Mouse (Mus musculus) embryonic facial prominence, embryonic 15.5 days (tissue): ENCODE results near the gene Arhgef25. TPM values are rescaled to one million over a fixed set of nuclear protein-coding genes. Genes with fewer than 3 reads are reported as not detected.

ENCODE experiments used
- ATAC-seq: fragments of 200-750 bp; cut with Nextera tagmentation; 2 replicates; pipeline ENCODE4 v1.8.0; 2017; ENCODE audit warnings: low read depth, moderate TSS enrichment; ENCODE audit not compliant: insufficient number of reproducible peaks, low FRiP score, low TSS enrichment
- H3K27ac ChIP-seq: fragments of 300-500 bp; sonication (generic); replicated peaks from 2 replicates; pipeline ENCODE4 v1.5.1; 2015; ENCODE audit warnings: mild to moderate bottlenecking, inconsistent platforms
- H3K27me3 ChIP-seq: fragments of 300-500 bp; sonication (generic); 2 replicates; pipeline ENCODE4 v1.6.1; 2015; ENCODE audit warnings: inconsistent platforms
- H3K36me3 ChIP-seq: fragments of 300-500 bp; sonication (generic); 2 replicates; pipeline ENCODE4 v1.6.1; 2015; ENCODE audit warnings: mild to moderate bottlenecking, inconsistent platforms
- H3K4me1 ChIP-seq: fragments of 300-500 bp; sonication (generic); 2 replicates; pipeline ENCODE4 v1.6.1; 2015; ENCODE audit warnings: inconsistent platforms
- H3K4me2 ChIP-seq: fragments of 300-500 bp; sonication (generic); replicated peaks from 2 replicates; pipeline ENCODE4 v1.6.1; 2015; ENCODE audit warnings: mild to moderate bottlenecking, inconsistent platforms
- H3K4me3 ChIP-seq: fragments of 300-500 bp; sonication (generic); replicated peaks from 2 replicates; pipeline ENCODE4 v1.5.1; 2015; ENCODE audit warnings: mild to moderate bottlenecking, inconsistent platforms
- H3K9ac ChIP-seq: fragments of 300-500 bp; sonication (generic); 2 replicates; pipeline ENCODE4 v1.6.1; 2015; ENCODE audit warnings: inconsistent platforms
- H3K9me3 ChIP-seq: fragments of 300-500 bp; sonication (generic); replicated peaks from 2 replicates; pipeline ENCODE4 v1.6.1; 2016; ENCODE audit warnings: inconsistent platforms
- WGBS: fragments of 180-500 bp; shearing (Covaris S2); methylation state at CpG from one replicate; pipeline ENCODE4 v1.1.7; 2015; 5-methylcytosine and 5-hydroxymethylcytosine counted together
- polyA plus RNA-seq: library from polyadenylated mRNA; unstranded; fragments of >200 nt; fragmentation: Nextera tagmentation; extraction: Ambion mirVana; gene quantifications from 2 replicates; pipeline ENCODE4 v1.2.1, GENCODE M21; 2015

Gene Arhgef25
- 116 TPM in 2 replicates for polyA plus RNA-seq

GRCm38 (mm10) chr10:127189651-127190381, at the start of gene Arhgef25:
Arhgef25 (minus strand) TSS chr10:127190083.
- H3K36me3 ChIP-seq = peaks cover 47% of the 10 kb centered on the region

GRCm38 (mm10) chr10:127238241-127238824, 48.5 kb upstream of the Arhgef25 start:
- Histone ChIP-seq H3K27ac (no peak overlapping the region), H3K9me3 (no peaks in the 10 kb centered on the region), H3K4me1 (peaks cover 9% of the 10 kb centered on the region), H3K27me3 (no peaks in the 10 kb centered on the region), H3K4me3 (no peak overlapping the region), H3K4me2 (no peak overlapping the region), H3K9ac (no peak overlapping the region), H3K36me3 (0 out of 2 replicates have a peak, but pooled peaks cover 4% of the 10 kb centered on the region)
- no peak for ATAC-seq
- WGBS = 71% methylated on average over 18 of the region's 18 CpGs

More at GRCm38 (mm10) chr10:127189651-127190381, at the start of gene Arhgef25:
- peak within 1 kb of the TSS; percentile 74 for H3K9ac ChIP-seq
- H3K27me3 ChIP-seq = no peaks in the 10 kb centered on the region
- peak within 1 kb of the TSS; percentile 74 for H3K4me3 ChIP-seq
- H3K4me2 ChIP-seq = peak within 1 kb of the TSS; percentile 93
- peak within 1 kb of the TSS; percentile 98 for H3K27ac ChIP-seq
- WGBS = 1% methylated on average over 35 of the region's 35 CpGs
- H3K4me1 ChIP-seq = peaks cover 65% of the 10 kb centered on the region
- peak; percentile 66 for ATAC-seq
- no peaks in the 10 kb centered on the region for H3K9me3 ChIP-seq

- no peak overlapping the region for H3K27ac ChIP-seq
- WGBS = 21% methylated on average over 9 of the region's 9 CpGs
- no peak for ATAC-seq
These were observed 46.7 kb upstream of the Arhgef25 start for GRCm38 (mm10) chr10:127236541-127236940.

GRCm38 (mm10) chr10:127233141-127233540, 43.3 kb upstream of the Arhgef25 start:
- Histone ChIP-seq H3K4me1 (peaks cover 9% of the 10 kb centered on the region), H3K4me2 (no peak overlapping the region), H3K27ac (no peak overlapping the region), H3K4me3 (no peak overlapping the region), H3K9ac (no peak overlapping the region), H3K36me3 (no peaks in the 10 kb centered on the region), H3K9me3 (no peaks in the 10 kb centered on the region), H3K27me3 (no peaks in the 10 kb centered on the region)
- no peak for ATAC-seq
- WGBS = 75% methylated on average over 9 of the region's 9 CpGs

More at GRCm38 (mm10) chr10:127236541-127236940, 46.7 kb upstream of the Arhgef25 start:
- Histone ChIP-seq H3K4me1 (peaks cover 9% of the 10 kb centered on the region), H3K4me2 (no peak overlapping the region), H3K9me3 (no peaks in the 10 kb centered on the region), H3K36me3 (no peaks in the 10 kb centered on the region), H3K9ac (no peak overlapping the region), H3K4me3 (no peak overlapping the region), H3K27me3 (no peaks in the 10 kb centered on the region)

- Histone ChIP-seq H3K36me3 (no peaks in the 10 kb centered on the region), H3K4me2 (no peak overlapping the region), H3K4me3 (no peak overlapping the region), H3K27me3 (no peaks in the 10 kb centered on the region), H3K9ac (no peak overlapping the region), H3K4me1 (peaks cover 4% of the 10 kb centered on the region), H3K27ac (no peak overlapping the region), H3K9me3 (no peaks in the 10 kb centered on the region)
- ATAC-seq = no peak
- WGBS = 73% methylated on average over 14 of the region's 14 CpGs
These were observed 41.9 kb upstream of the Arhgef25 start for GRCm38 (mm10) chr10:127231741-127232140.

- 78% methylated on average over 12 of the region's 12 CpGs for WGBS
- ATAC-seq = no peak
- no peaks in the 10 kb centered on the region for H3K27me3 ChIP-seq
- H3K4me2 ChIP-seq = no peak overlapping the region
- H3K9ac ChIP-seq = no peak overlapping the region
- peaks cover 4% of the 10 kb centered on the region; the same call in 1 of the 2 replicates for H3K4me1 ChIP-seq
- no peaks in the 10 kb centered on the region for H3K9me3 ChIP-seq
- H3K4me3 ChIP-seq = no peak overlapping the region
- no peak overlapping the region for H3K27ac ChIP-seq
- no peaks in the 10 kb centered on the region for H3K36me3 ChIP-seq
These were observed 40.8 kb upstream of the Arhgef25 start for GRCm38 (mm10) chr10:127230693-127231092.

- H3K36me3 ChIP-seq = no peaks in the 10 kb centered on the region
- no peak for ATAC-seq
- 22% methylated on average over 4 of the region's 4 CpGs for WGBS
These were observed 39.0 kb upstream of the Arhgef25 start for GRCm38 (mm10) chr10:127228897-127229296.

GRCm38 (mm10) chr10:127227163-127227562, 37.3 kb upstream of the Arhgef25 start:
- no peak overlapping the region for H3K9ac ChIP-seq
- 75% methylated on average over 8 of the region's 8 CpGs for WGBS
- no peak for ATAC-seq
- H3K27ac ChIP-seq = no peak overlapping the region
- no peak overlapping the region for H3K4me2 ChIP-seq
- H3K4me1 ChIP-seq = peaks cover 5% of the 10 kb centered on the region; the same call in 1 of the 2 replicates
- no peaks in the 10 kb centered on the region for H3K27me3 ChIP-seq
- no peaks in the 10 kb centered on the region for H3K9me3 ChIP-seq
- no peak overlapping the region for H3K4me3 ChIP-seq
- H3K36me3 ChIP-seq = no peaks in the 10 kb centered on the region

More at GRCm38 (mm10) chr10:127228897-127229296, 39.0 kb upstream of the Arhgef25 start:
- no peaks in the 10 kb centered on the region for H3K9me3 ChIP-seq
- no peak overlapping the region for H3K9ac ChIP-seq
- no peak overlapping the region for H3K27ac ChIP-seq
- no peaks in the 10 kb centered on the region for H3K27me3 ChIP-seq
- H3K4me2 ChIP-seq = no peak overlapping the region
- peaks cover 5% of the 10 kb centered on the region; the same call in 1 of the 2 replicates for H3K4me1 ChIP-seq
- H3K4me3 ChIP-seq = no peak overlapping the region

- no peak overlapping the region for H3K9ac ChIP-seq
- whole genome bisulfite sequencing = 74% methylated on average over 8 of the region's 8 CpGs
- no peaks in the 10 kb centered on the region for H3K36me3 ChIP-seq
- ATAC-seq = no peak
- H3K27me3 ChIP-seq = no peaks in the 10 kb centered on the region
- H3K27ac ChIP-seq = no peak overlapping the region
- H3K4me3 ChIP-seq = no peak overlapping the region
- no peaks in the 10 kb centered on the region for H3K9me3 ChIP-seq
- H3K4me2 ChIP-seq = no peak overlapping the region
- H3K4me1 ChIP-seq = peaks cover 5% of the 10 kb centered on the region; the same call in 1 of the 2 replicates
These were observed 36.5 kb upstream of the Arhgef25 start for GRCm38 (mm10) chr10:127226318-127226895.

- Histone ChIP-seq H3K4me2 (no peak overlapping the region), H3K27ac (no peak overlapping the region), H3K27me3 (no peaks in the 10 kb centered on the region), H3K36me3 (no peaks in the 10 kb centered on the region), H3K9ac (no peak overlapping the region), H3K4me3 (no peak overlapping the region), H3K4me1 (peaks cover 5% of the 10 kb centered on the region; the same call in 1 of the 2 replicates), H3K9me3 (no peaks in the 10 kb centered on the region)
- ATAC-seq = no peak
- WGBS = 29% methylated on average over 10 of the region's 10 CpGs
These were observed 35.8 kb upstream of the Arhgef25 start for GRCm38 (mm10) chr10:127225732-127226131.

GRCm38 (mm10) chr10:127225213-127225612, 35.3 kb upstream of the Arhgef25 start:
- Histone ChIP-seq H3K4me1 (peaks cover 5% of the 10 kb centered on the region; the same call in 1 of the 2 replicates), H3K27ac (no peak overlapping the region), H3K9me3 (no peaks in the 10 kb centered on the region), H3K4me3 (no peak overlapping the region), H3K9ac (no peak overlapping the region), H3K36me3 (no peaks in the 10 kb centered on the region), H3K4me2 (no peak overlapping the region), H3K27me3 (no peaks in the 10 kb centered on the region)
- 39% methylated on average over 6 of the region's 6 CpGs for WGBS
- ATAC-seq = no peak
